Mouse (Mus musculus): ENCODE measurements around the gene Rasgrp2. TPM values are rescaled to one million over a fixed set of nuclear protein-coding genes. Genes with fewer than 3 reads are reported as not detected.

Rasgrp2 gene
- total and polyA plus RNA-seq, 3 experiments = 176 to 233 TPM; not detected in 1

DNA sequence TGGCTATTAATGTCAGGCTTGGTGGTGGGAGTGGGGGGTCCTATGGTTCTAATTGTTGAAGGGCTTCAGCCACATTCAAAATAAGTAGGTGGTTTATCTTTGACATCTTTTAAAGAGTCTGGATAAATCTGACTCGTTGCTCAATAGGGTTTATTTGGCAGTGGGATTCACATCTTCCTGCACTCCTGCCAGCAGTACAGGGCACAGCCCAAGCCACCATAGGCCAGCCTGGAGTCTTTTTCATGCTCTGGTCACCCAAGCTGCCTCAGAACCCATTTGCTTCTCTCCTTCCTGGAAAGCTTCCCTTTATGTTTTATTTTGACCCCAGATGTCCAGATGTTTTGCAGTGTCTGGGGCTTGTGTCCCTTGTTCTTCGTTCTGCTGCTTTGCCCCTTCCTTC is 22.5 kb upstream of the Rasgrp2 start:
- TF ChIP-seq MXI1 (IDR thresholded peaks at IDR 0.05; ENCODE audit: low read depth, low read length) = no peak
- no peak for TF ChIP-seq CHD2 (IDR thresholded peaks at IDR 0.05; ENCODE audit: low read length)
- TF ChIP-seq UBTF (IDR thresholded peaks at IDR 0.05; ENCODE audit: borderline replicate concordance, insufficient read depth, low read depth, low read length) = no peak
- no peak for TF ChIP-seq POLR2AphosphoS5 (IDR thresholded peaks at IDR 0.05; ENCODE audit: borderline replicate concordance, low read depth, low read length)
- no peak for TF ChIP-seq E2F4 (IDR thresholded peaks at IDR 0.05; ENCODE audit: borderline replicate concordance, low read depth, low read length)
- no peak for TF ChIP-seq GATA1 (IDR thresholded peaks at IDR 0.05; ENCODE audit: low read depth, low read length)
- no peaks in the 10 kb centered on the region for H3K4me1 ChIP-seq (ENCODE audit: control insufficient read depth in 1 of 2, insufficient read depth in 2 of 2, low read length in 2 of 2)

DNA sequence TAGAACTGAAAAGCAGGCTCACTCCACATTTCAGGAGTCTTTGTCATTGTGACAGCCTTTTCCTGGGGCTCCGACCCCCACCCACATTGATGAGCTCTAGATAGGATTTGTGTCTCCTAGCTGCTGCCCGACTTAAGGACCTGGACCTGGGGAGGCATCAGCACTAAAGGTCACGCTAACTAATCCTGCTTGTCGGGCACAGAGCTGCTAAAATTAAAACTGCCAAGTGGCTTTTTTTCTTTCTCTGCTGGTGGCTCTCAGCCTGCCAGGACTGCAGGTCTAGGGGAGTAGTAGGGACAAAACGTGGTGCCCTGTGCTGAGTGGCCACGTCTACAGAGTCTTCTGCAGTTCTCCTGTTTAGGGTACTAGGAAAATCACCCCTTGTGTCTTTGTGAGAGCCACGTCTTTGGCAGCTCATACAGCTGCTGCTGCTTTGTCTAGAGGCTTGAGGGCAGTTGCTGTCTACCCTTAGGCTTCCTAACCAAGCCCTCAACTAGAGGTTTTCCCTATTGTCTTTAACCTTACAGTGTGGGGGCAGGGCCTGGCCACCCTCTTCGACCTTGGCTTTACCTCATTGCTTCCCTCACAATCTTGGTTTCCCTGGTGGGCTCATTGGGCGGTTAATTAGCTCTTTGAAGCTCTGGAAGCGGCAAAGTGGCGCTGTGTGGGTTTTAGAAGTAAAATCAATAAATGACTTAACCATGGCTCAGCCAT is 21.7 kb upstream of the Rasgrp2 start:
- Histone ChIP-seq H3K27ac (ENCODE audit: control insufficient read depth, low read depth, low read length) (no peak overlapping the region), H3K4me1 (ENCODE audit: control insufficient read depth in 1 of 2, insufficient read depth in 2 of 2, low read length in 2 of 2) (no peaks in the 10 kb centered on the region), H3K9ac (ENCODE audit: control insufficient read depth, low read depth, low read length, poor library complexity, severe bottlenecking) (no peak overlapping the region), H3K9me3 (replicated peaks; ENCODE audit: insufficient read depth, low read length) (no peaks in the 10 kb centered on the region), H3K79me2 (ENCODE audit: control insufficient read depth, insufficient read depth, low read length, poor library complexity) (no peaks in the 10 kb centered on the region), H3K27me3 (ENCODE audit: control insufficient read depth in 1 of 2, insufficient read depth in 2 of 2, low read length in 2 of 2) (no peaks in the 10 kb centered on the region), H3K36me3 (ENCODE audit: control insufficient read depth in 1 of 2, insufficient read depth in 2 of 2, low read length in 2 of 2) (peaks cover under 1 to 14% of the 10 kb centered on the region in 2 experiments; a peak in 2 of 4 replicates), H3K4me3 (ENCODE audit: control insufficient read depth in 1 of 2, insufficient read depth in 1 of 2, low read depth in 2 of 2, low read length in 2 of 2) (no peak overlapping the region)
- no peak for TF ChIP-seq ELF1 (IDR thresholded peaks at IDR 0.05; ENCODE audit: low read depth, low read length)
- TF ChIP-seq RCOR1 (IDR thresholded peaks at IDR 0.05; ENCODE audit: low read depth, low read length) = no peak
- no peak for TF ChIP-seq ZMIZ1 (IDR thresholded peaks at IDR 0.05; ENCODE audit: low read depth, low read length)
- TF ChIP-seq POLR2AphosphoS5 (IDR thresholded peaks at IDR 0.05; ENCODE audit: borderline replicate concordance, low read depth, low read length) = no peak
- DNase-seq (ENCODE audit: low read depth, low spot score) = no peak

More for the DNA sequence above, 22.5 kb upstream of the Rasgrp2 start:
- no peak overlapping the region for H3K9ac ChIP-seq (ENCODE audit: control insufficient read depth, low read depth, low read length, poor library complexity, severe bottlenecking)
- DNase-seq (ENCODE audit: low read depth, low spot score) = no peak
- H3K9me3 ChIP-seq (replicated peaks; ENCODE audit: insufficient read depth, low read length) = no peaks in the 10 kb centered on the region
- no peak overlapping the region for H3K27ac ChIP-seq (ENCODE audit: control insufficient read depth, low read depth, low read length)
- H3K27me3 ChIP-seq (ENCODE audit: control insufficient read depth in 1 of 2, insufficient read depth in 2 of 2, low read length in 2 of 2) = no peaks in the 10 kb centered on the region
- peaks cover 9 to 20% of the 10 kb centered on the region in 2 experiments; a peak in 3 of 4 replicates for H3K36me3 ChIP-seq (ENCODE audit: control insufficient read depth in 1 of 2, insufficient read depth in 2 of 2, low read length in 2 of 2)
- peaks cover 3% of the 10 kb centered on the region; the same call in 1 of the 2 replicates for H3K79me2 ChIP-seq (ENCODE audit: control insufficient read depth, insufficient read depth, low read length, poor library complexity)
- no peak overlapping the region for H3K4me3 ChIP-seq (ENCODE audit: control insufficient read depth in 1 of 2, insufficient read depth in 1 of 2, low read depth in 2 of 2, low read length in 2 of 2)

DNA sequence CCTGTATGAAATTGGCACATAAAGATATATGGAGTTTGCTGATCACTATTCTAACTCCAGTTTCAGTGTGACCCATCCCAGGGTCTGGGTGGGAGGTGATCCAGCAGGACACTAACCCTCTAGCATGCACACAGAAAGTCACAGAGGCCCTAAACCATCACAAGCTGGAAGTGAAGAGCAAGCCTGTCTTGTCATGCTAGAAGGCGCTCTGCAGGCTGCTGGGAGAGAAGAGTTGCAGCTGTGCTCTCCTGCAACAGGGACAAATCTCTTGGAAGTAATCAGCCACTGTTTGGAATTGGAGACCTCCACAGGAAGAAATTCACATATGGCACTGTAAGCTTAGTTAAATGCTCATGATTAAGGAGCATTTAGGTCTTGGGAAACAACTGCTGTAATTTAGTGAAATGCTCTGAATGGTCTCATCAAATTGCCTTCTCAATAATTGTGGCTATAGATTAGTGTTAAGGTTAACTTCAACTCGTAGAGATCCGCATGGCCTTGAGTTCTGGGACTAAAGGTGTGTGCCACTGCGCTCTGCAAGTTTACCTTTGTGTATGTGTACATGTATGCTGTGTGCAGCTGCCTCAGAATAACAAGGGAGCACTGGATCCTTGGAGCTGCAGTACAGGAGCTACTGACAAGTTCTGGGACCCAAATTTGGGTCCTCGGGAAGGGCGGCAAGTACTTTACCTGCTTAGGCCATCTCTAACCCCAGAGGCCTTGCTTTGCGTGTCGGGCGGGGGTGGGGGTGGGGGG is 18.6 kb upstream of the Rasgrp2 start:
- TF ChIP-seq SIN3A (IDR thresholded peaks at IDR 0.05; ENCODE audit: low read length) (no peak), TCF12 (IDR thresholded peaks at IDR 0.05; ENCODE audit: low read depth, low read length) (no peak), CHD1 (IDR thresholded peaks at IDR 0.05; ENCODE audit: low read depth, low read length) (no peak), POLR2AphosphoS2 (IDR thresholded peaks at IDR 0.05; ENCODE audit: low read length) (peak; percentile 85; the same call in 1 of the 2 replicates), POLR2A (IDR thresholded peaks at IDR 0.05; ENCODE audit: control insufficient read depth in 1 of 2, insufficient read depth in 1 of 2, low read depth in 1 of 2, low read length in 2 of 2, poor library complexity in 1 of 2) (0 out of 4 replicates have a peak, but pooled peaks of 1 of the 2 experiments have one; percentile 28)
- H3K27me3 ChIP-seq (ENCODE audit: control insufficient read depth in 1 of 2, insufficient read depth in 2 of 2, low read length in 2 of 2) = no peaks in the 10 kb centered on the region
- no peak for DNase-seq (ENCODE audit: low read depth, low spot score)
- H3K36me3 ChIP-seq (ENCODE audit: control insufficient read depth in 1 of 2, insufficient read depth in 2 of 2, low read length in 2 of 2) = peaks cover 0 to 6% of the 10 kb centered on the region in 2 experiments; a peak in 2 of 4 replicates
- no peak overlapping the region for H3K9ac ChIP-seq (ENCODE audit: control insufficient read depth, low read depth, low read length, poor library complexity, severe bottlenecking)
- no peak overlapping the region for H3K27ac ChIP-seq (ENCODE audit: control insufficient read depth, low read depth, low read length)
- H3K9me3 ChIP-seq (replicated peaks; ENCODE audit: insufficient read depth, low read length) = no peaks in the 10 kb centered on the region
- H3K4me3 ChIP-seq (ENCODE audit: control insufficient read depth in 1 of 2, insufficient read depth in 1 of 2, low read depth in 2 of 2, low read length in 2 of 2) = no peak overlapping the region
- no peaks in the 10 kb centered on the region for H3K79me2 ChIP-seq (ENCODE audit: control insufficient read depth, insufficient read depth, low read length, poor library complexity)
- H3K4me1 ChIP-seq (ENCODE audit: control insufficient read depth in 1 of 2, insufficient read depth in 2 of 2, low read length in 2 of 2) = no peaks in the 10 kb centered on the region
